Mouse (Mus musculus): ENCODE measurements around the gene Mgst2.

Mgst2 gene

DNA sequence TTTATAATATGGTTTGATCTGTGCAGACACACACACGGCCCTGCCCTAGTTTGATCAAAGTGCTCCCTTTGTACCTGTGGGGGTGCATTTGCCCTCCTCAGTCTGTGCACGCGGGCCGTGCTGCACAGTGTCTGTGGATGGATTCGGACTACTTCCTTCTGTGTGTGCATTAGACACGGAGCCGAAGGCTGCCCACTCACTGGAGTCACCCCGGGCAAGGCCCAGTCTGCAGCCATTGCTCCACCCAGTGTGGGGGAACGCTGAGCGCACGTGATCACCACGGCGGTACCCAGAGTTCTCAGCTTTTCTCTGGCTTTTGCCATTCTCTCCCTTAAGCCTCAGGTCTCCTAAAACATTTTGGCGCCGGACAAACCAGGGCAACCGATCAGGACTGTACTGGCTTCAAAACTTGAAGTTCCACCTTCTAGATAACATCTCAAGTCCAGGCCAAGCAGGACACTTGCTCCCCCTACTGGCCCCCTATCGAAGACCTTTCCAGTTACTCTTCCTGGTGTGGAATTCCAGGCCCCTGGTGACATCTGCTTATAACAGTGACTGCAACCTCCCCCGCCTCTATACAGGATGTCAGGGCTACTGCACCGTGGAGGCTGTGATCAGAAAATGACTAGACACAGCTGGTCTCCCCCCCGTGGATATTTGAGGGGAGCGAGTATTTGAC, 13.4 kb downstream of the Mgst2 start:
- Histone ChIP-seq H3K9me3 (ENCODE audit: low read length) (peaks cover 13% of the 10 kb centered on the region; the same call in 1 of the 2 replicates), H3K36me3 (ENCODE audit: insufficient read depth, low read length) (no peaks in the 10 kb centered on the region)
- TF ChIP-seq NANOG (IDR thresholded peaks at IDR 0.05; ENCODE audit: borderline replicate concordance, low read length) (no peak), POU5F1 (IDR thresholded peaks at IDR 0.05; ENCODE audit: borderline replicate concordance, low read length) (no peak), CTCF (conservative IDR thresholded peaks at IDR 0.05; ENCODE audit: low read length) (peak; percentile 55)

DNA sequence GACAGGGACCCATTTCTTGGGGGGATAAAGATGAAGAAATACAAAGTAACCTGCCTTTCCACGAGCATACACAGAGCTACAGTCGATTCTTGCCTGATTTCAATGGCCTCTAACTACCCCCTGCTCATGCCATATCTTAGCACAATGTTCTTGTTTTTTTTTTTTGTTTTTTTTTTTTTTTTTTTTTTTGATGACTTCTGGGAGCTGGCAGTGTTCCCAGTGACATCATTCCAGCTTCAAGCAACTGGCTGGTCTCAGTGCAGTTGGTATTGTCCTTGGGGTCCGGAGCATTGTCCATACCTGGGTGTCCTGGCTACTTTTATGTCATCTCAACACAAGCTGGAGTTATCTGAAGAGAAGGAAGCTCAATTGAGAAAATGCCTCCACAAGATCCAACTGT, 14.8 kb downstream of the Mgst2 start:
- Histone ChIP-seq H3K4me3 (replicated peaks; ENCODE audit: low read length) (no peak overlapping the region), H3K4me1 (replicated peaks; ENCODE audit: low read depth, low read length) (peaks cover 28% of the 10 kb centered on the region), H3K27me3 (ENCODE audit: insufficient read depth, low read length) (peaks cover 25% of the 10 kb centered on the region), H3K9me3 (ENCODE audit: low read length) (peaks cover 13% of the 10 kb centered on the region; the same call in 1 of the 2 replicates), H3K36me3 (ENCODE audit: insufficient read depth, low read length) (no peaks in the 10 kb centered on the region)
- TF ChIP-seq POU5F1 (IDR thresholded peaks at IDR 0.05; ENCODE audit: borderline replicate concordance, low read length) (no peak), CTCF (conservative IDR thresholded peaks at IDR 0.05; ENCODE audit: low read length) (no peak), NANOG (IDR thresholded peaks at IDR 0.05; ENCODE audit: borderline replicate concordance, low read length) (no peak)

More for the DNA sequence above, 13.4 kb downstream of the Mgst2 start:
- peak overlapping the region; percentile 49 for H3K4me3 ChIP-seq (replicated peaks; ENCODE audit: low read length)
- H3K27me3 ChIP-seq (ENCODE audit: insufficient read depth, low read length), result peaks cover 18% of the 10 kb centered on the region
- peaks cover 34% of the 10 kb centered on the region for H3K4me1 ChIP-seq (replicated peaks; ENCODE audit: low read depth, low read length)

DNA sequence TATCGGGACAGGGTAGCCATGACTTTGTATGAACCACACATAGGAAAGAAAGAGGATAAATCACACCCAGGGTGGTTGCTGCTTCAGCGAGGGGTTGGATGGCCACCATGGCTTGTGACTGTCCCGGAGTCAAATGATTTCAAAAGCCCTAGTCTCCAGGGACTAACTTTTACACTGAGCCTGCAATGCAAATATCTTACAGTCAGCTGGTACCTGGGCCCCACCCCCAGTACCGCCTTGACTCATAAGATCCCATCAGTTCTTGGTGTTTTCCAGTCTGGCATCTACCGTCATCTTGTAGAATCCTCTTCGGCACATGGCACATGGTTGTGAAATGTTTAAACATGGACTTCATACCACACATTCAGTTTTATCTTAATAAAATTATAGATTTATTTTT, 25.4 kb downstream of the Mgst2 start:
- TF ChIP-seq CTCF (conservative IDR thresholded peaks at IDR 0.05; ENCODE audit: low read length), result no peak
- no peak for TF ChIP-seq NANOG (IDR thresholded peaks at IDR 0.05; ENCODE audit: borderline replicate concordance, low read length)
- TF ChIP-seq POU5F1 (IDR thresholded peaks at IDR 0.05; ENCODE audit: borderline replicate concordance, low read length), result no peak
- no peak overlapping the region for H3K4me3 ChIP-seq (replicated peaks; ENCODE audit: low read length)
- no peaks in the 10 kb centered on the region for H3K36me3 ChIP-seq (ENCODE audit: insufficient read depth, low read length)
- H3K27me3 ChIP-seq (ENCODE audit: insufficient read depth, low read length), result peaks cover 19% of the 10 kb centered on the region
- H3K4me1 ChIP-seq (replicated peaks; ENCODE audit: low read depth, low read length), result peaks cover 7% of the 10 kb centered on the region
- no peaks in the 10 kb centered on the region for H3K9me3 ChIP-seq (ENCODE audit: low read length)

DNA sequence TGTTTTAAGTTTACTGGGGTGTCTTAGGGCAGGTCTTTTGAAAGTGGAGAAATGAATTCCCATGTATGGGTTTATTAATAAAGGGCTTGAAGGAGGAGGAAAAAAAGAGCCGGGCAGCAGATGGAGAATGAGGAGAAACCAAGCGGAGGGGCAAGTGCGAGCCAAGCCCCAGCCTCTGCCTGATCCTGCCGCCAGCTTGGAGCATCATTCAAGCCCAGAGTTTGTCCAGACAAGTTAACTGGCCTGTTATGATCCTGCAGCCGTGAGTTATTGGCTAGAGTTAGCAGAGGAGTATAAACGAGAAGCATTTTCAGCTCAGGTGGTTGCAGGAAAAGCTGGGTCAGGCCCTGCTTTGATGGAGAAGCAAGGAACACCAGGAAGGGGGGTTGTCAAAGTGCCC, 26.2 kb downstream of the Mgst2 start:
- H3K36me3 ChIP-seq (ENCODE audit: insufficient read depth, low read length), result no peaks in the 10 kb centered on the region
- no peak for TF ChIP-seq NANOG (IDR thresholded peaks at IDR 0.05; ENCODE audit: borderline replicate concordance, low read length)
- TF ChIP-seq CTCF (conservative IDR thresholded peaks at IDR 0.05; ENCODE audit: low read length), result no peak
- TF ChIP-seq POU5F1 (IDR thresholded peaks at IDR 0.05; ENCODE audit: borderline replicate concordance, low read length), result no peak
- H3K4me1 ChIP-seq (replicated peaks; ENCODE audit: low read depth, low read length), result peaks cover 9% of the 10 kb centered on the region
- peaks cover 21% of the 10 kb centered on the region for H3K27me3 ChIP-seq (ENCODE audit: insufficient read depth, low read length)
- H3K9me3 ChIP-seq (ENCODE audit: low read length), result no peaks in the 10 kb centered on the region
- H3K4me3 ChIP-seq (replicated peaks; ENCODE audit: low read length), result no peak overlapping the region

DNA sequence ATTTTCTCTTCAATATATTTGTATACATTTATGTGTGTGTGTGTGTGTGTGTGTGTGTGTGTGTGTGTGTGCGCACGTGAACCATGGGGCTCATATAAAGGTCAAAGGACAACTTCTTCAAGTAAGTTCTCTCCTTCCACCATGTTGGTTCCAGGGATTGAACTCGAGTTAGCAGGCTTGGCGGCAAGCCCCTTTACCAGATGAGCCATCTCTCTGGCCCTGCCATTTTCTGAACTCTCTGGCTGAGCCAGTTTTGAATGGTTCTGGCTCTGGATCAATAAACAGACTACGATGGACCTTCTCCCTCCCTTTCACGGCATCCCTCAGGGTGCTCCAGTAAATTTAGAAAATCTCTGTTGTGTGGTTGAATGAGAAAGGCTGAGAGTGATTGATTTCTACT, 26.6 kb downstream of the Mgst2 start:
- H3K4me3 ChIP-seq (replicated peaks; ENCODE audit: low read length), result no peak overlapping the region
- no peaks in the 10 kb centered on the region for H3K36me3 ChIP-seq (ENCODE audit: insufficient read depth, low read length)
- no peak for TF ChIP-seq NANOG (IDR thresholded peaks at IDR 0.05; ENCODE audit: borderline replicate concordance, low read length)
- no peak for TF ChIP-seq CTCF (conservative IDR thresholded peaks at IDR 0.05; ENCODE audit: low read length)
- TF ChIP-seq POU5F1 (IDR thresholded peaks at IDR 0.05; ENCODE audit: borderline replicate concordance, low read length), result no peak

DNA sequence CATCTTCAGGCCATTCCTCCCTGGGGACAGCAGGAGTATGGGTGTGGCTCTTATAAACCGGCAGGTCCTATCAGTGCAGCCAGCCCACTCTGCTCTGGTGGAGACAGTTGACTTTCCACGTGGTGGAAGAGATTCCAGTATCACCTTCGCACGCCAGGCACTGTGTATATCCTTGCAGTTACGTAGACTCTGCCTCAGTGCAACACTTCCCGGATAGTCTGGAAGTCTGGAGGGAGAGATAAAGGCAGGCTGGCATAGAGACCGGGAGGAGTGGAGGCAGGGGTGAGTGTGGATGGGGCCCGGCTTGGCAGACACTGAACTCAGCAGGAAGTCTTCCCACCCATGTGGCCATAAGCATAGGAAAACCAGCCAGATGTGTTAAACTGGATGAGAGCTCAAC, 28.6 kb downstream of the Mgst2 start:
- H3K9me3 ChIP-seq (ENCODE audit: low read length), result no peaks in the 10 kb centered on the region
- peaks cover 24% of the 10 kb centered on the region for H3K27me3 ChIP-seq (ENCODE audit: insufficient read depth, low read length)
- no peak overlapping the region for H3K4me3 ChIP-seq (replicated peaks; ENCODE audit: low read length)
- TF ChIP-seq CTCF (conservative IDR thresholded peaks at IDR 0.05; ENCODE audit: low read length), result no peak
- TF ChIP-seq POU5F1 (IDR thresholded peaks at IDR 0.05; ENCODE audit: borderline replicate concordance, low read length), result no peak
- no peak for TF ChIP-seq NANOG (IDR thresholded peaks at IDR 0.05; ENCODE audit: borderline replicate concordance, low read length)
- H3K36me3 ChIP-seq (ENCODE audit: insufficient read depth, low read length), result no peaks in the 10 kb centered on the region
- peaks cover 15% of the 10 kb centered on the region for H3K4me1 ChIP-seq (replicated peaks; ENCODE audit: low read depth, low read length)

More for the DNA sequence above, 26.6 kb downstream of the Mgst2 start:
- peaks cover 9% of the 10 kb centered on the region for H3K4me1 ChIP-seq (replicated peaks; ENCODE audit: low read depth, low read length)
- peaks cover 22% of the 10 kb centered on the region for H3K27me3 ChIP-seq (ENCODE audit: insufficient read depth, low read length)
- H3K9me3 ChIP-seq (ENCODE audit: low read length), result no peaks in the 10 kb centered on the region

DNA sequence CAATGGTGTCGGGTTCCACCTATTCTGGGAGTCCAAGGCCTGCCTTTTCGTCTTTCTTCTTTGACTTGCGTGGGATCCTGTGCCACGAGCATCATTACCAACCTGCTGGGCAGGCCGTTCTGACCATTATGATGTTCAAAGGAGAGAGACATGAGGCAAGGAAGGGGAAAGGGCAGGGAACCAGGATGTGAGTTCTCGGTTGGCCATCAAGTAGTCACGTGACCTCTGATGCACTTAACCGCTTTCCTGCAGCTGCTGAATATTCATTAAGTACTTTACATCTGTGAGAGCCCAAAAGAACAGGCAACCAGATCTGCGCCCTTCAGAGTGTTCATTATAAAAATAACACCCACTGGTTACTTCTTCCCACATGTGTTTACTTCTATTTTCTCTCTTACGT, 33.0 kb downstream of the Mgst2 start:
- H3K36me3 ChIP-seq (ENCODE audit: insufficient read depth, low read length), result no peaks in the 10 kb centered on the region
- no peaks in the 10 kb centered on the region for H3K9me3 ChIP-seq (ENCODE audit: low read length)
- no peak overlapping the region for H3K4me3 ChIP-seq (replicated peaks; ENCODE audit: low read length)
- TF ChIP-seq CTCF (conservative IDR thresholded peaks at IDR 0.05; ENCODE audit: low read length), result no peak
- no peak for TF ChIP-seq NANOG (IDR thresholded peaks at IDR 0.05; ENCODE audit: borderline replicate concordance, low read length)
- TF ChIP-seq POU5F1 (IDR thresholded peaks at IDR 0.05; ENCODE audit: borderline replicate concordance, low read length), result no peak
- H3K27me3 ChIP-seq (ENCODE audit: insufficient read depth, low read length), result peaks cover 36% of the 10 kb centered on the region
- peaks cover 19% of the 10 kb centered on the region for H3K4me1 ChIP-seq (replicated peaks; ENCODE audit: low read depth, low read length)

DNA sequence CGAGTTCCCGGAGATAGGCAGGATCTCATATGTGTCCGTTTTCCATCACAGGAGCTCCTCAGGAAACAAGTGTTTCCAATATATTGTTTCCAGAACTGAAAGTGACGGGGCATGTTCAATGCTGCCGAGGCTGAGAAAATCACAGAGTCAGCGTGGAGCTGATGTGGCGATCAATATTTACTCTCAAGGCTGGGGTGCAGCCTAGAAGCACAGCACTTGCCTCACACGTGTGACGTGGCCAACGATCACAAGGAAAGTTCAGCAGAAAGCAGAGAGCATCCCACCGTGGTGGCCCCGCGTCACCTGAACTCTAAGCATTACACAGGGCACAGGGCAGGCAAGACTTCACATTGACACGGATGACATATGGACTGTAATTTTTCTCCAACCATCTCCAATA, 34.4 kb downstream of the Mgst2 start:
- H3K4me3 ChIP-seq (replicated peaks; ENCODE audit: low read length), result no peak overlapping the region
- H3K4me1 ChIP-seq (replicated peaks; ENCODE audit: low read depth, low read length), result peaks cover 19% of the 10 kb centered on the region
- TF ChIP-seq CTCF (conservative IDR thresholded peaks at IDR 0.05; ENCODE audit: low read length) (no peak), NANOG (IDR thresholded peaks at IDR 0.05; ENCODE audit: borderline replicate concordance, low read length) (no peak), POU5F1 (IDR thresholded peaks at IDR 0.05; ENCODE audit: borderline replicate concordance, low read length) (no peak)
- peaks cover 39% of the 10 kb centered on the region for H3K27me3 ChIP-seq (ENCODE audit: insufficient read depth, low read length)
- H3K9me3 ChIP-seq (ENCODE audit: low read length), result no peaks in the 10 kb centered on the region
- H3K36me3 ChIP-seq (ENCODE audit: insufficient read depth, low read length), result no peaks in the 10 kb centered on the region

DNA sequence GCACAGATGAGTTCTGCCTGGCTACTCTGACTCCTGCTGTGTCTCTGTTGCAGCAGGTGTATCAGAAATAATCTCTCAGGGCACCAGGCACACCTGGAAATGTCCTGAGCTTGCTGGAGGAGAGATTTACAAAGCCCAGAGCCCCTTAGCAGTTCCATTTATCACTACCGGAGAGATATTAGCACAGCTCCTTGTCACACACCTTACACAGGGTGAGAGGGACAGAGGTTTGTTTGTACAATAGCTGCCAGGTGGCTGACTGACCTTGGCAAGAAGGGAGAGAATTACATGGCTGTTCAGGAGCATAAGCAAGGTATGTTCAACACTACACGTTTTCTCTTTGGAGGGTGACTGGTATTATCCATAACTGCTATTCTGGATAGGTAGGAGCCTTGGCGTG, 35.6 kb downstream of the Mgst2 start:
- Histone ChIP-seq H3K36me3 (ENCODE audit: insufficient read depth, low read length) (no peaks in the 10 kb centered on the region), H3K4me3 (replicated peaks; ENCODE audit: low read length) (no peak overlapping the region), H3K4me1 (replicated peaks; ENCODE audit: low read depth, low read length) (peaks cover 11% of the 10 kb centered on the region), H3K9me3 (ENCODE audit: low read length) (no peaks in the 10 kb centered on the region), H3K27me3 (ENCODE audit: insufficient read depth, low read length) (peaks cover 39% of the 10 kb centered on the region)
- no peak for TF ChIP-seq POU5F1 (IDR thresholded peaks at IDR 0.05; ENCODE audit: borderline replicate concordance, low read length)
- no peak for TF ChIP-seq NANOG (IDR thresholded peaks at IDR 0.05; ENCODE audit: borderline replicate concordance, low read length)
- no peak for TF ChIP-seq CTCF (conservative IDR thresholded peaks at IDR 0.05; ENCODE audit: low read length)

All from E14TG2a.4 (cell line).